16 mouse cellular contexts compared by ENCODE assay signal in genomic region chr13:44132510-44132909, GRCm38 (mm10).
"Had no signal": no experiment of that assay in that cellular context is flagged by ENCODE, and none has a peak within 500 bp of the region (broad histone marks: within the 10 kb centered on the region; RNA-seq: fewer than 3 reads in every experiment).

No protein-coding gene starts in this region.

- H3K36me3 ChIP-seq: neural tube, embryonic 13.5 days; neural tube, embryonic 15.5 days; stomach, embryonic 15.5 days had no signal

- H3K27me3 ChIP-seq: neural tube, embryonic 13.5 days; neural tube, embryonic 15.5 days; stomach, embryonic 15.5 days had no signal

- H3K9me3 ChIP-seq: neural tube, embryonic 13.5 days; neural tube, embryonic 15.5 days; stomach, embryonic 15.5 days had no signal

- H3K4me2 ChIP-seq: neural tube, embryonic 13.5 days; neural tube, embryonic 15.5 days; stomach, embryonic 15.5 days had no signal

- H3K27ac ChIP-seq: neural tube, embryonic 13.5 days; neural tube, embryonic 15.5 days; stomach, embryonic 15.5 days; stomach, postnatal 0 days had no signal

- H3K4me3 ChIP-seq: neural tube, embryonic 13.5 days; neural tube, embryonic 15.5 days; stomach, embryonic 15.5 days had no signal

- H3K4me1 ChIP-seq: stomach, embryonic 15.5 days had no signal

- H3K9ac ChIP-seq: neural tube, embryonic 13.5 days; neural tube, embryonic 15.5 days; stomach, embryonic 15.5 days had no signal

- DNase-seq: retina, postnatal 1 day; right cerebral cortex, adult 18-20 months; right cerebral cortex, postnatal 14 days; right cerebral cortex, postnatal 25 days; right cerebral cortex, postnatal 4 days; spleen, adult 18-20 months; thymus, adult 18-20 months; thymus, adult 2 months; thymus, postnatal 14 days; thymus, postnatal 25 days; thymus, postnatal 36 days; thymus, postnatal 4 days had no signal
